Mouse (Mus musculus) embryonic fibroblast, embryonic 13.5 days (primary cell): Measurements from ENCODE around the gene Msmp.

Experiments
- CTCF ChIP-seq: IDR thresholded peaks from 2 replicates; pipeline ENCODE4 v1.5.1; 2011; ENCODE audit warnings: mild to moderate bottlenecking, control low read depth, low read length, moderate library complexity, borderline replicate concordance; ENCODE audit not compliant: insufficient read depth
- POLR2A ChIP-seq: IDR thresholded peaks from 2 replicates; pipeline ENCODE4 v1.6.1; 2011; ENCODE audit warnings: low read depth, mild to moderate bottlenecking, control low read depth, low read length, moderate library complexity

- TF ChIP-seq CTCF (no peak), POLR2A (no peak)
These were observed 873 bp downstream of the Msmp start for GRCm38 (mm10) chr4:43583421-43583820.
